Mouse (Mus musculus): ENCODE data around the gene Rwdd3. TPM values are rescaled to one million over a fixed set of nuclear protein-coding genes. Genes with fewer than 3 reads are reported as not detected.

The Rwdd3 gene
- polyA plus RNA-seq, 1 experiment = 3.3 TPM

- H3K79me2 ChIP-seq (ENCODE audit: control insufficient read depth, insufficient read depth) = no peaks in the 10 kb centered on the region
- TF ChIP-seq SRF (IDR thresholded peaks at IDR 0.05; ENCODE audit: control insufficient read depth, insufficient read length, low read depth) (no peak), POLR2A (IDR thresholded peaks at IDR 0.05; ENCODE audit: insufficient read length, low read depth) (no peak), CEBPB (IDR thresholded peaks at IDR 0.05; ENCODE audit: insufficient read depth, poor library complexity, severe bottlenecking) (no peak)
- no peak overlapping the region for H3K4me3 ChIP-seq
- H3K4me2 ChIP-seq (ENCODE audit: low read depth) = no peak overlapping the region
- no peaks in the 10 kb centered on the region for H3K27me3 ChIP-seq (ENCODE audit: control insufficient read depth, insufficient read depth, insufficient read length)
- H3K36me3 ChIP-seq (ENCODE audit: control insufficient read depth, insufficient read depth) = no peaks in the 10 kb centered on the region
- H3ac ChIP-seq (ENCODE audit: control insufficient read depth, insufficient read length) = no peak overlapping the region
These were observed 64.0 kb downstream of the Rwdd3 start for GRCm38 (mm10) chr3:121107481-121107880.

- H3ac ChIP-seq (ENCODE audit: control insufficient read depth, insufficient read length) = no peak overlapping the region
- no peak for TF ChIP-seq POLR2A (IDR thresholded peaks at IDR 0.05; ENCODE audit: insufficient read length, low read depth)
- no peaks in the 10 kb centered on the region for H3K36me3 ChIP-seq (ENCODE audit: control insufficient read depth, insufficient read depth)
- peak overlapping the region; percentile 60 for H3K4me2 ChIP-seq (ENCODE audit: low read depth)
- H3K4me3 ChIP-seq = no peak overlapping the region
- H3K79me2 ChIP-seq (ENCODE audit: control insufficient read depth, insufficient read depth) = no peaks in the 10 kb centered on the region
- no peaks in the 10 kb centered on the region for H3K27me3 ChIP-seq (ENCODE audit: control insufficient read depth, insufficient read depth, insufficient read length)
These were observed 66.1 kb downstream of the Rwdd3 start for GRCm38 (mm10) chr3:121105408-121105708.

Other genes starting within 250 kb of the Rwdd3 start
- 0.13 TPM for gene Tmem56, start 111.4 kb upstream of the Rwdd3 start, polyA plus RNA-seq (2012; fragmentation: generic; extraction: Trizol)
- gene Alg14, start 120.1 kb upstream of the Rwdd3 start, polyA plus RNA-seq (2012; fragmentation: generic; extraction: Trizol) = 14.8 TPM